Mouse (Mus musculus) R1 (cell line): ENCODE measurements around the gene Acadl.

Source experiments
- DNase-seq: peaks from one replicate; pipeline ENCODE4 v3.0.0-alpha.2; 2018; ENCODE audit warnings: low read depth, low spot score

Gene Acadl

GRCm38 (mm10) chr1:66862712-66863511 lies at the start of gene Acadl:
Gene Acadl (minus strand): TSS chr1:66863277.
- DNase-seq, result peak; percentile 52

- DNase-seq, result peak; percentile 84
These were observed 49.2 kb upstream of the Acadl start for GRCm38 (mm10) chr1:66912305-66912704.

GRCm38 (mm10) chr1:66902566-66902965 lies 39.5 kb upstream of the Acadl start:
- DNase-seq, result no peak

GRCm38 (mm10) chr1:66900946-66901345 lies 37.9 kb upstream of the Acadl start:
- no peak for DNase-seq

- DNase-seq, result no peak
These were observed 35.2 kb upstream of the Acadl start for GRCm38 (mm10) chr1:66898261-66898660.

GRCm38 (mm10) chr1:66896556-66896955 lies 33.5 kb upstream of the Acadl start:
- no peak for DNase-seq

- peak; percentile 55 for DNase-seq
These were observed 33.0 kb upstream of the Acadl start for GRCm38 (mm10) chr1:66896125-66896524.

GRCm38 (mm10) chr1:66895837-66896118 lies 32.7 kb upstream of the Acadl start:
- peak; percentile 46 for DNase-seq

- DNase-seq, result no peak
These were observed 32.2 kb upstream of the Acadl start for GRCm38 (mm10) chr1:66895093-66895836.

GRCm38 (mm10) chr1:66887175-66887574 lies 24.1 kb upstream of the Acadl start:
- DNase-seq, result no peak

GRCm38 (mm10) chr1:66880217-66880616 lies 17.1 kb upstream of the Acadl start:
- DNase-seq, result no peak

- DNase-seq, result no peak
These were observed 11.7 kb upstream of the Acadl start for GRCm38 (mm10) chr1:66874740-66875139.

- no peak for DNase-seq
These were observed 8.5 kb upstream of the Acadl start for GRCm38 (mm10) chr1:66871591-66871990.

- no peak for DNase-seq
These were observed 2.6 kb upstream of the Acadl start for GRCm38 (mm10) chr1:66865633-66866032.

- no peak for DNase-seq
These were observed 841 bp upstream of the Acadl start for GRCm38 (mm10) chr1:66863741-66864495.

GRCm38 (mm10) chr1:66861764-66862672 lies 1.1 kb downstream of the Acadl start:
- no peak for DNase-seq

GRCm38 (mm10) chr1:66847506-66847905 lies 15.6 kb downstream of the Acadl start:
- DNase-seq, result no peak

GRCm38 (mm10) chr1:66845690-66846318 lies 17.3 kb downstream of the Acadl start:
- no peak for DNase-seq

GRCm38 (mm10) chr1:66841938-66842337 lies 21.1 kb downstream of the Acadl start:
- no peak for DNase-seq

- DNase-seq, result no peak
These were observed 21.6 kb downstream of the Acadl start for GRCm38 (mm10) chr1:66841510-66841909.
